Mouse (Mus musculus) liver, embryonic 11.5 days (tissue): Measurements from ENCODE around the gene Cfap298. TPM values are rescaled to one million over a fixed set of nuclear protein-coding genes. Genes with fewer than 3 reads are reported as not detected.

ENCODE experiments used
- ATAC-seq: fragments of 200-750 bp; cut with Nextera tagmentation; replicated peaks from 2 replicates; pipeline ENCODE4 v1.8.0; 2017; ENCODE audit warnings: moderate number of reproducible peaks, mild to moderate bottlenecking, moderate TSS enrichment, moderate library complexity; ENCODE audit not compliant: low FRiP score
- DNase-seq: peaks from one replicate; pipeline ENCODE4 v3.0.0-alpha.2; 2017; ENCODE audit warnings: low spot score
- H3K27ac ChIP-seq: fragments of 300-500 bp; sonication (generic); 2 replicates; pipeline ENCODE4 v1.5.1; 2014; ENCODE audit warnings: mild to moderate bottlenecking, low read depth, low read length, control low read depth
- H3K27me3 ChIP-seq: fragments of 300-500 bp; sonication (generic); replicated peaks from 2 replicates; pipeline ENCODE4 v1.6.1; 2014; ENCODE audit warnings: low read length, mixed read lengths; ENCODE audit not compliant: control insufficient read depth, insufficient read depth
- H3K36me3 ChIP-seq: fragments of 300-500 bp; sonication (generic); 2 replicates; pipeline ENCODE4 v1.6.1; 2014; ENCODE audit warnings: mild to moderate bottlenecking, low read length, moderate library complexity, mixed read lengths; ENCODE audit not compliant: control insufficient read depth, insufficient read depth
- H3K4me1 ChIP-seq: fragments of 300-500 bp; sonication (generic); replicated peaks from 2 replicates; pipeline ENCODE4 v1.6.1; 2014; ENCODE audit warnings: low read length, mixed read lengths; ENCODE audit not compliant: control insufficient read depth, insufficient read depth
- H3K4me2 ChIP-seq: fragments of 300-500 bp; sonication (generic); 2 replicates; pipeline ENCODE4 v1.6.1; 2014; ENCODE audit warnings: mild to moderate bottlenecking, control low read depth, moderate library complexity
- H3K4me3 ChIP-seq: fragments of 300-500 bp; sonication (generic); 2 replicates; pipeline ENCODE4 v1.5.1; 2014; ENCODE audit warnings: low read depth, low read length, control low read depth
- H3K9ac ChIP-seq: fragments of 300-500 bp; sonication (generic); 2 replicates; pipeline ENCODE4 v1.6.1; 2014; ENCODE audit warnings: low read depth, low read length, control low read depth
- H3K9me3 ChIP-seq: fragments of 300-500 bp; sonication (generic); 2 replicates; pipeline ENCODE4 v1.6.1; 2016; ENCODE audit warnings: low read length, inconsistent platforms, mixed read lengths; ENCODE audit not compliant: control insufficient read depth
- WGBS: fragments of 180-500 bp; shearing (Covaris S2); extraction: QIAGEN DNeasy Blood & Tissue Kit; methylation state at CpG from one replicate; pipeline ENCODE4 v1.1.7; 2014; 5-methylcytosine and 5-hydroxymethylcytosine counted together
- polyA plus RNA-seq: library from polyadenylated mRNA; unstranded; fragments of >200 nt; fragmentation: Nextera tagmentation; extraction: Ambion mirVana; gene quantifications from 2 replicates; pipeline ENCODE4 v1.2.1, GENCODE M21; 2014

Gene Cfap298
- polyA plus RNA-seq, 1 experiment from 2014 or later: 72.1 TPM

GRCm38 (mm10) chr16:90953770-90954169 lies 18.9 kb upstream of the Cfap298 start:
- no peaks in the 10 kb centered on the region for H3K27me3 ChIP-seq
- H3K27ac ChIP-seq: no peak overlapping the region
- DNase-seq: no peak
- H3K9me3 ChIP-seq: no peaks in the 10 kb centered on the region
- H3K36me3 ChIP-seq: peaks cover 9% of the 10 kb centered on the region; the same call in 1 of the 2 replicates
- no peak for ATAC-seq
- H3K4me1 ChIP-seq: peaks cover 6% of the 10 kb centered on the region
- H3K9ac ChIP-seq: no peak overlapping the region
- no peak overlapping the region for H3K4me2 ChIP-seq
- no peak overlapping the region for H3K4me3 ChIP-seq
- 86% methylated on average over 6 of the region's 6 CpGs for WGBS

GRCm38 (mm10) chr16:90953147-90953546 lies 18.2 kb upstream of the Cfap298 start:
- Histone ChIP-seq H3K36me3 (peaks cover 9% of the 10 kb centered on the region; the same call in 1 of the 2 replicates), H3K27ac (no peak overlapping the region), H3K9me3 (no peaks in the 10 kb centered on the region), H3K4me1 (peaks cover 6% of the 10 kb centered on the region), H3K4me3 (no peak overlapping the region), H3K4me2 (no peak overlapping the region), H3K27me3 (no peaks in the 10 kb centered on the region), H3K9ac (no peak overlapping the region)
- DNase-seq: no peak
- no peak for ATAC-seq
- 89% methylated on average over 9 of the region's 9 CpGs for WGBS

- Histone ChIP-seq H3K4me3 (no peak overlapping the region), H3K27ac (no peak overlapping the region), H3K4me1 (peaks cover 6% of the 10 kb centered on the region), H3K9me3 (no peaks in the 10 kb centered on the region), H3K36me3 (peaks cover 9% of the 10 kb centered on the region; the same call in 1 of the 2 replicates), H3K4me2 (no peak overlapping the region), H3K9ac (no peak overlapping the region), H3K27me3 (no peaks in the 10 kb centered on the region)
- 46% methylated on average over 17 of the region's 17 CpGs for WGBS
- no peak for DNase-seq
- ATAC-seq: no peak
Measured at GRCm38 (mm10) chr16:90950354-90950963, 15.5 kb upstream of the Cfap298 start.

- DNase-seq (no peak), ATAC-seq (no peak)
- 91% methylated on average over 8 of the region's 8 CpGs for whole genome bisulfite sequencing
- Histone ChIP-seq H3K4me3 (no peak overlapping the region), H3K4me1 (peaks cover 6% of the 10 kb centered on the region), H3K27ac (no peak overlapping the region), H3K4me2 (no peak overlapping the region), H3K27me3 (no peaks in the 10 kb centered on the region), H3K36me3 (peaks cover 7% of the 10 kb centered on the region; the same call in 1 of the 2 replicates), H3K9ac (no peak overlapping the region), H3K9me3 (no peaks in the 10 kb centered on the region)
Measured at GRCm38 (mm10) chr16:90946977-90947376, 12.1 kb upstream of the Cfap298 start.

GRCm38 (mm10) chr16:90941246-90941645 lies 6.3 kb upstream of the Cfap298 start:
- no peaks in the 10 kb centered on the region for H3K9me3 ChIP-seq
- H3K9ac ChIP-seq: no peak overlapping the region
- DNase-seq: no peak
- H3K27ac ChIP-seq: no peak overlapping the region
- H3K4me3 ChIP-seq: no peak overlapping the region
- no peaks in the 10 kb centered on the region for H3K27me3 ChIP-seq
- no peak overlapping the region for H3K4me2 ChIP-seq
- 88% methylated on average over 7 of the region's 7 CpGs for WGBS
- ATAC-seq: no peak
- peaks cover 11% of the 10 kb centered on the region; the same call in 1 of the 2 replicates for H3K36me3 ChIP-seq
- no peaks in the 10 kb centered on the region for H3K4me1 ChIP-seq

- H3K4me2 ChIP-seq: peak overlapping the region; percentile 86
- peaks cover 5% of the 10 kb centered on the region; the same call in 1 of the 2 replicates for H3K36me3 ChIP-seq
- H3K9ac ChIP-seq: peak overlapping the region; percentile 89
- peak overlapping the region; percentile 89 for H3K4me3 ChIP-seq
- peak overlapping the region; percentile 67 for H3K27ac ChIP-seq
- DNase-seq: no peak
- under 1% methylated on average over 38 of the region's 38 CpGs for WGBS
- ATAC-seq: peak; percentile 69
- H3K9me3 ChIP-seq: no peaks in the 10 kb centered on the region
- no peaks in the 10 kb centered on the region for H3K27me3 ChIP-seq
- peaks cover 6% of the 10 kb centered on the region for H3K4me1 ChIP-seq
Measured at GRCm38 (mm10) chr16:90934193-90934686, 674 bp downstream of the Cfap298 start.

GRCm38 (mm10) chr16:90933534-90934176 lies 1.3 kb downstream of the Cfap298 start:
- Histone ChIP-seq H3K4me1 (peaks cover 6% of the 10 kb centered on the region), H3K36me3 (peaks cover 5% of the 10 kb centered on the region; the same call in 1 of the 2 replicates), H3K4me3 (peak overlapping the region; percentile 89), H3K9me3 (no peaks in the 10 kb centered on the region), H3K4me2 (peak overlapping the region; percentile 86), H3K9ac (peak overlapping the region; percentile 89), H3K27ac (peak overlapping the region; percentile 67; the same call in 1 of the 2 replicates), H3K27me3 (no peaks in the 10 kb centered on the region)
- DNase-seq (no peak), ATAC-seq (no peak)
- 27% methylated on average over 13 of the region's 13 CpGs for WGBS

- H3K36me3 ChIP-seq: peaks cover 9% of the 10 kb centered on the region; the same call in 1 of the 2 replicates
- DNase-seq: no peak
- no peak for ATAC-seq
- H3K9me3 ChIP-seq: no peaks in the 10 kb centered on the region
- no peak overlapping the region for H3K4me2 ChIP-seq
- no peaks in the 10 kb centered on the region for H3K27me3 ChIP-seq
- H3K4me1 ChIP-seq: no peaks in the 10 kb centered on the region
- no peak overlapping the region for H3K4me3 ChIP-seq
- 84% methylated on average over 4 of the region's 4 CpGs for WGBS
- no peak overlapping the region for H3K27ac ChIP-seq
- no peak overlapping the region for H3K9ac ChIP-seq
Measured at GRCm38 (mm10) chr16:90927446-90927845, 7.5 kb downstream of the Cfap298 start.
